Mouse (Mus musculus) liver, adult 2 months (tissue): ENCODE data around the gene Ankrd65.

Experiments
- CTCF ChIP-seq: fragments of 200-500 bp; IDR thresholded peaks from 2 replicates; pipeline ENCODE4 v1.5.1; 2011; ENCODE audit warnings: low read depth, low read length, control low read depth
- POLR2A ChIP-seq: fragments of 200-500 bp; IDR thresholded peaks from 2 replicates; pipeline ENCODE4 v1.6.1; 2011; ENCODE audit warnings: low read length, control low read depth; ENCODE audit not compliant: insufficient read depth; ENCODE audit errors: extremely low read depth

DNA sequence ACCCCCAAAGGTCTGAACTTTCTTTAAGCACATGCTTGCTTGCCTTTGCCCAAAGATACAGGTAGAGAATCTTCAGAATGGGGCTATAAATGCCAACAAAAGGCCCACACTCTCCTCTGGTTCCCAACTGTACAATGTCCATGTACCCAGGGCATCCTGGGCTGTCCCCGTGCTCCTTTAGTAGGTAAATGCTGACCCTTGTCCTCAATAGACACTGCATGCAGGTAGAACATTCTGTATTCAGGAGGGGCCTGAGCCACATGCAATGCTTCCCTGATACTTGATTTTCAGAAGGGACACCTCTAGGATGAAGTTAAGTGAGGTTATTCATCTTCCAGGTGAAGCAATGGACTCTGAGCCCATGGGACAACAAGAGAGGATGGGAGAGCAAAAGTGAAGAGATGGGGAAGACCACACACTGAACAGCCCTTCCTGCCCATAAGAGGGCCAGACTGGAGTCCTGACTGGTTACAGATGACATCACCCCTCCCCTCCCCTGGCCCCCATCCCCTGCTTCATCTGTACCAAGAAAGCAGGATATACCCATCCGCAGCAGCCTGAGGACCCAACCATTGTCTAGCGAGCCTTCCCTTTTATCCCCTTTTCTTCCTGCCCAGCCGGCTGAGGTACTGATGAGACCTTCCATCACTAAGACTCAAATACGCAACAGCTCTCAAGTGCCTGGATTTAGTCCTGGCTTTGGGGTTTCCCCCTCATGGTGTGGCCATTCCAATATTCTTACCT lies 16.7 kb upstream of the Ankrd65 start:
- TF ChIP-seq CTCF (no peak), POLR2A (no peak)
